In the genomic region with DNA sequence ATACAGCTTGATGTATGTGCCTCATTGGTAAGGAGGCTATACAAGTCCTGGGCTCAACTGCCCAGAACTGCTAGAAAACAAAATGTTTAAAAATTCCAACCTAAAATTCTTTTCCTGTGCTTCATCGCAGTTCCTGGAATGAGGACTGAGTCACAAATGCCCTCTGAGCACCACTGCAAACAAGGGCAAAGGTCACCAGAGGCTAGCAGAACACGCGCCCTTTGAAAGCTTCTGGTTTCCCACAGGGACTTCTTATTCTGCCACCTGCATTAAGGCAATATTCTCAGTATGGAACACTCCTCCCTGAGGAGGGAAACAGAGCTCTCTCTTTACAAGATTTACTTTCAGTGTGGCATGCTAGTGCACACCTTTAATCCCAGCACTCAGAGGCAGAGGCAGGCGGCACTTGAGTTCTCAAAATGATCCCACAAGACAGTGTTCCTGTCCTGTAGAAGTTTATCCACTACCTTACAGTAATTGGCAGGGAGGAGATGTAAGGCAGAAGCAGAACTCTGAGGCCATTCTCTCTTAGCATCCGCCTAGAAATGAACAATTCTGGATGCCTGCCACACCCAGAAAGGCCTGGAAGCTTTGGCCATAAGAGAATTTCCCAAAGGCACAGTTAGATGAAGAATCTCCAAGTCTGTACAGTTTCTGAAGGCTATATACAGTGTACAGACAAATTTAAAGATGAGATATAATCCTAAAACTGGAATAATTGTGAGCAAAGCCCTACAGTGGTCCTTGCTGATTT, we compare ENCODE assay signal across 12 mouse cellular contexts. TPM values are rescaled to one million over a fixed set of nuclear protein-coding genes. Genes with fewer than 3 reads are reported as not detected.
DNase-seq lines count a peak whose midpoint lies in the region; ATAC-seq and TF ChIP-seq lines count a peak whose summit lies in the region.
"Had no signal": no experiment of that assay in that cellular context is flagged by ENCODE, and none has a peak within 500 bp of the region (broad histone marks: within the 10 kb centered on the region; RNA-seq: fewer than 3 reads in every experiment).

No protein-coding gene starts in this region.

- H3K4me1 ChIP-seq in liver, adult 2 months (ENCODE audit: control insufficient read depth, insufficient read depth, low read length) = peaks cover 10% of the 10 kb centered on the region; the same call in 1 of the 2 replicates
- H3K4me1 ChIP-seq in liver, embryonic 12.5 days = peaks cover 10% of the 10 kb centered on the region
- peaks cover 33% of the 10 kb centered on the region for H3K4me1 ChIP-seq in embryonic fibroblast, embryonic 13.5 days (ENCODE audit: control insufficient read depth, insufficient read depth, low read length)
- peaks cover 45% of the 10 kb centered on the region for H3K4me1 ChIP-seq in limb, embryonic 13.5 days

- peak; percentile 21 to 44 for DNase-seq in adrenal gland, postnatal 36 days
- DNase-seq in adrenal gland, postnatal 14 days = no peak
- DNase-seq in liver, adult 2 months (ENCODE audit: extremely low read depth, low read depth, low spot score) = peak; percentile 77
- DNase-seq in ovary, postnatal 36 days (ENCODE audit: low spot score) = no peak
- DNase-seq in urinary bladder, postnatal 25 days (ENCODE audit: low spot score) = no peak
- DNase-seq: cerebellum, adult 11-12 months; gastrocnemius, postnatal 36 days had no signal

- no peaks in the 10 kb centered on the region for H3K27me3 ChIP-seq in liver, adult 2 months (ENCODE audit: control insufficient read depth, insufficient read depth, low read length)
- no peaks in the 10 kb centered on the region for H3K27me3 ChIP-seq in liver, embryonic 12.5 days (replicated peaks)
- no peaks in the 10 kb centered on the region for H3K27me3 ChIP-seq in limb, embryonic 13.5 days
- H3K27me3 ChIP-seq: embryonic facial prominence, embryonic 15.5 days had no signal

- H3K9ac ChIP-seq in liver, adult 2 months (ENCODE audit: low read depth, low read length) = no peak overlapping the region
- H3K9ac ChIP-seq in liver, embryonic 12.5 days = no peak overlapping the region
- no peak overlapping the region for H3K9ac ChIP-seq in limb, embryonic 13.5 days
- H3K9ac ChIP-seq: embryonic facial prominence, embryonic 15.5 days; liver, embryonic 14.5 days had no signal

- no peak overlapping the region for H3K4me2 ChIP-seq in liver, embryonic 12.5 days
- no peak overlapping the region for H3K4me2 ChIP-seq in limb, embryonic 13.5 days (replicated peaks)
- H3K4me2 ChIP-seq: embryonic facial prominence, embryonic 15.5 days had no signal

- no peaks in the 10 kb centered on the region for H3K79me2 ChIP-seq in liver, adult 2 months (ENCODE audit: control insufficient read depth, insufficient read depth, low read length)

- WGBS in liver, adult 2 months = 35% methylated on average over 5 of the region's 5 CpGs
- WGBS in liver, embryonic 12.5 days (ENCODE audit: insufficient replicate concordance) = 60% methylated on average over 5 of the region's 5 CpGs
- WGBS in limb, embryonic 13.5 days = 40% methylated on average over 5 of the region's 5 CpGs

- no peak for ATAC-seq in liver, embryonic 12.5 days
- ATAC-seq in limb, embryonic 13.5 days (ENCODE audit: low FRiP score, low read depth) = no peak

- H3K9me3 ChIP-seq in liver, embryonic 12.5 days (replicated peaks) = no peaks in the 10 kb centered on the region
- H3K9me3 ChIP-seq in limb, embryonic 13.5 days = no peaks in the 10 kb centered on the region
- H3K9me3 ChIP-seq: embryonic facial prominence, embryonic 15.5 days had no signal

- TF ChIP-seq CTCF in liver, adult 2 months (IDR thresholded peaks at IDR 0.05; ENCODE audit: low read depth, low read length) = no peak
- no peak for TF ChIP-seq CTCF in embryonic fibroblast, embryonic 13.5 days (IDR thresholded peaks at IDR 0.05; ENCODE audit: borderline replicate concordance, insufficient read depth, low read length)

- H3K27ac ChIP-seq in liver, adult 2 months (replicated peaks; ENCODE audit: insufficient read depth, low read depth, low read length) = no peak overlapping the region
- H3K27ac ChIP-seq in liver, embryonic 12.5 days = no peak overlapping the region
- peak overlapping the region; percentile 89 for H3K27ac ChIP-seq in embryonic fibroblast, embryonic 13.5 days (ENCODE audit: insufficient read depth, low read length)
- 0 out of 2 replicates have a peak overlapping the region, but pooled peaks have one; percentile 23 for H3K27ac ChIP-seq in limb, embryonic 13.5 days
- H3K27ac ChIP-seq: liver, embryonic 14.5 days had no signal

- TF ChIP-seq POLR2A in liver, adult 2 months (IDR thresholded peaks at IDR 0.05; ENCODE audit: extremely low read depth, insufficient read depth, low read length) = no peak
- TF ChIP-seq POLR2A in embryonic fibroblast, embryonic 13.5 days (IDR thresholded peaks at IDR 0.05; ENCODE audit: low read depth, low read length) = no peak

- no peaks in the 10 kb centered on the region for H3K36me3 ChIP-seq in liver, adult 2 months (ENCODE audit: control insufficient read depth, insufficient read depth, low read length)
- H3K36me3 ChIP-seq in liver, embryonic 12.5 days = no peaks in the 10 kb centered on the region
- H3K36me3 ChIP-seq in limb, embryonic 13.5 days = peaks cover 11% of the 10 kb centered on the region

- no peak overlapping the region for H3K4me3 ChIP-seq in liver, adult 2 months (ENCODE audit: insufficient read depth, low read depth, low read length)
- H3K4me3 ChIP-seq in liver, embryonic 12.5 days = no peak overlapping the region
- no peak overlapping the region for H3K4me3 ChIP-seq in embryonic fibroblast, embryonic 13.5 days (ENCODE audit: insufficient read depth, low read length)
- H3K4me3 ChIP-seq in limb, embryonic 13.5 days = no peak overlapping the region
- H3K4me3 ChIP-seq: embryonic facial prominence, embryonic 15.5 days had no signal

RNA-seq across cellular contexts. Expression of a gene that starts 56.1 kb away (rescaled TPM):
- 100 to 1,000 TPM; 310 to 342 TPM for total RNA-seq in adrenal gland, postnatal 36 days (2021)
- total RNA-seq in adrenal gland, postnatal 14 days (2021) = 336 and 367 TPM in 2 replicates
- total RNA-seq in liver, adult 2 months (2014; rRNA removed) = 50.9 and 56.5 TPM in 2 replicates
- polyA plus RNA-seq in liver, adult 2 months (2012; rRNA removed) = 11.0 and 13.0 TPM in 2 replicates
- 24.2 and 24.4 TPM in 2 replicates for polyA plus RNA-seq in liver, embryonic 12.5 days (2016; fragmentation: Nextera tagmentation; extraction: Ambion mirVana)
- polyA plus RNA-seq in embryonic fibroblast, embryonic 13.5 days (2011; ENCODE audit: insufficient read length, low read depth, missing spikeins) = 268 and 314 TPM in 2 replicates
- polyA plus RNA-seq in limb, embryonic 13.5 days (2015; fragmentation: Nextera tagmentation; extraction: Ambion mirVana) = 91.3 and 95.8 TPM in 2 replicates

Comparison
In these comparisons a context has a peak if more than half of its experiments do, and no peak if none do; other contexts are left out.
1. DNase-seq: peak in adrenal gland, postnatal 36 days (2 of 2) and liver, adult 2 months (single experiment); none in adrenal gland, postnatal 14 days (single experiment), ovary, postnatal 36 days (single experiment) and urinary bladder, postnatal 25 days (single experiment).
2. H3K27ac ChIP-seq: peak in embryonic fibroblast, embryonic 13.5 days (single experiment) and limb, embryonic 13.5 days (single experiment); none in liver, adult 2 months (single experiment) and liver, embryonic 12.5 days (single experiment).